Mouse (Mus musculus) lung, postnatal 4 days (tissue): ENCODE results near the gene Myo10.

Experiments
- DNase-seq, 2 experiments: peaks; one replicate each; pipeline ENCODE4 v3.0.0; 2021

The Myo10 gene

DNA sequence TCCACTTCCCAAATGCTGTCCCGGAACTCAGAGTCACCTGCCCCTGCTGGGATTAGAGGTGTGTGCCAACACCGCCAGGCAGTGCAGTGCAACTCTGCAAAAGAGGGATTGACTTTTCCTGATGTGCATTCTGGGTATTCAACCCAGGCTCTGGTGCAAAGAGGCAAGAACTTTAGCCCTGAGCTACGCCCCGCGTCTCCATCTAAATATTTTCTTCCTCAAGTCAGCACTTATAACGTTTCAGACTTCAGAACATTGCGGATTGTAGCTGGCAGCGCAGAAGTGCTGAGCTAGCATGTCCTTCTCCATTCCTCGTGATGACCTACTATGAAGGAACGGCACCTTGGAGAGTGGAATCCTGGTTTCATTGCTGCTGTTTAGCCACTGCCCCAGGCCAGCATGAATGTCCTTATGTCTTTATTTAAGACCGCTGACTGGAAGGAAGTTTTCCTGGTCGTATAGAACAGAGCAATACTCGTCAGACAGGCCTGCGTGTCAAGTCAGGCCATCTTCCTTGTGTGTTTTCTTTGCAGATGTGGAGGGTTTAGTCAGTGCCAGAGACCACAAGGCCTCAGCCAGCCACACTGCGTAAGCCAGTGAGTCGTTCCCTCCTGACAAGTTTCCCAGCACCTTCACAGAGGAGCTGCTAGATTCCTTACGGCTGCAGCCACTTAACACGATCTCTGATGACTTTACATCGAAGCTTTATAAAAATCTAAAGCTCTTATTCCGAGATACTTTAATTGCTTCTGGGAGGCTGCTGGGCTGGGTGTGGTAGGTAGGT is 186.5 kb downstream of the Myo10 start:
- no peak for DNase-seq

- DNase-seq, result peak; percentile 35 to 70
These were observed 187.3 kb downstream of the Myo10 start for GRCm38 (mm10) chr15:25809669-25810068.

GRCm38 (mm10) chr15:25811834-25812250 is 189.5 kb downstream of the Myo10 start:
- no peak for DNase-seq

GRCm38 (mm10) chr15:25812479-25812878 is 190.2 kb downstream of the Myo10 start:
- no peak for DNase-seq

- DNase-seq, result no peak
These were observed 192.2 kb downstream of the Myo10 start for GRCm38 (mm10) chr15:25814535-25814934.

GRCm38 (mm10) chr15:25817191-25817590 is 194.9 kb downstream of the Myo10 start:
- no peak for DNase-seq

GRCm38 (mm10) chr15:25821981-25822380 is 199.7 kb downstream of the Myo10 start:
- no peak for DNase-seq

- no peak for DNase-seq
These were observed 200.3 kb downstream of the Myo10 start for GRCm38 (mm10) chr15:25822656-25823055.

DNA sequence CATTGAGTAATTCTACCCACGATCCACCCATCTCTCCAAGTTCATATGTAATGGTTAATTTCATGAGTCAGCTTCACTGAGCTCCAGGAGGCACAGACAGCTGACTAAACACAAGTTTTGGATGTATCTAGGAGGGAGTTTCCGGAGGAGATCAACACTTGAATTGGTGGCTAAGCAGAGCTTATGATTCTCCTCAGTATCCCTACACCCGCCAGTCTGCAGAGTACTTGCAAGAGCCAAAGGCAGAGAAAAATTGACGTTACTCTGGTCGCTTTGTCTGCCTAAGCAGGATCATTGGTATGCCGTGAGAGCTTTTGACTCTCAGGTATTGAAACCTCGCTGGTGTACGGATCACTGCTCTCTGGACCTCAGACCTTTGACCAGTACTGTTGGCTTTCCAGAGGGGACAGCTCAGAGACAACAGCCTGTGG is 204.2 kb downstream of the Myo10 start:
- DNase-seq, result no peak

- DNase-seq, result no peak
These were observed 206.1 kb downstream of the Myo10 start for GRCm38 (mm10) chr15:25828464-25828863.

- no peak for DNase-seq
These were observed 208.1 kb downstream of the Myo10 start for GRCm38 (mm10) chr15:25830426-25830825.

GRCm38 (mm10) chr15:25834282-25834681 is 212.0 kb downstream of the Myo10 start:
- no peak for DNase-seq

DNA sequence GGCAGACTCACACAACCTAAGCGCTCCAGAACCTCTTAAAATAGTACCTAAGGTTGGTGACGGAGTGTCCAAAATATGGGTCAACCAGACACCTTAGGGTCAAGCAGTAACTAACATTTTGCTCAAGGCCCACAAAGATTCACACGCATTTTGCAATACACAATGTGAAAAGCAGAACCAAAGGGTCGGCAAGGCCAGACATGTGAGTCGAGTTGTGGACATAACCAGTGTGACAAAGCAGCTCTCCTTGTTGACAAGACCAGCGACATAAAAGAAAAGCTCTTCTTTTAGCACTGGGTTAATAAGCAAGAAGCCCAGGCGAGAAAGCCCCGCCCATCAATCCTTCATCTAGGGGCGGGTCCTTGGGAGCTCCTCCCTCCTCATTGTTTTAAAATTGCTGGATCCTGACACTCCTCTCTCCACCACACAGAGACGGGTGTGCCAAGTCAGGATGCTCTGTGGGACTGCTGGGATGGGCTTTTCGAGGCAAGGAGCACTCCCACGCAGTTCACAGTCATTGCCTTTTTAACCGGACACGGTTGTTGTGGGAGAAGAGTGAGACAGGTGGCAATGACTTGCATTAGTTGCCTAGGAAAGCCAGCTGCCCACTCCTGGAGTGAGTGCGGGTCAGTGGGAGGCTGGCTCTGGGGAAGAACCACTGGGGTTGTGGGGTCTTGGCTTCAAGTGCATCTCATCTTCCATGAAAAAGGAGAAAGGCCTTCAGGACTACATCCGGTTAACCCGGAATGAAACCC is 212.8 kb downstream of the Myo10 start:
- DNase-seq, result peak in 1 of 2 experiments; percentile 15

GRCm38 (mm10) chr15:25842462-25843085 is 220.2 kb downstream of the Myo10 start:
- no peak for DNase-seq

GRCm38 (mm10) chr15:25843086-25843991 is 221.0 kb downstream of the Myo10 start, which contains the start of gene Retreg1:
TSS of gene Retreg1 (plus strand) at chr15:25843180.
- peak; percentile 90 to 91 for DNase-seq

DNA sequence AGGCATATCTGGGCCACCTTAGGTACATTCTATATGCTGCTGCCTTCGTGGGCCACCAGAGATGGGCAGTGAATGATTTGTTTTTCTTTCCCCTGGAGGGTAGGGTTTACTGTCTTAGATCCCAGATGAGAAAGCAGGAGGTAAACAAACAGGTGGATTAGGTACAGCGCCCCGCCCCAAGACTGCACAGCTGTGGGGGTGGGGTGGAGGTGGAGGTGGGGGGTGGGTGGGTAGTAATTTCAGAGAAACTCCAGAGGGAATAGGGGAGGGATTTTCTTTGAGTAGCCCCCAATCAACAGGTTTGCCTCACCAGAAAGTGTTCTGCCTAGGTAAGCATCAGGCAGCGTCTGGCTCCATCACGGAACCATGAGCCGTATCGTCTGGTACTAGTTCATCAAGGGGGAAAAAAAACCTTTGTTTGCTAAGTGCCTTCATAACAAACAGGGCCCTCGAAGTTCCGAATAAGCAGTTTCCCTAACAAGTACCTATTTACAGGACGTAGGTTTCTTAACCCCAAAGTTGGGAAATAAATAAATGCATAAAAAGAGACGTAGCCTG is 221.8 kb downstream of the Myo10 start:
- no peak for DNase-seq

- DNase-seq, result no peak
These were observed 222.4 kb downstream of the Myo10 start for GRCm38 (mm10) chr15:25844771-25845170.

GRCm38 (mm10) chr15:25847576-25848168 is 225.3 kb downstream of the Myo10 start:
- DNase-seq, result no peak

DNA sequence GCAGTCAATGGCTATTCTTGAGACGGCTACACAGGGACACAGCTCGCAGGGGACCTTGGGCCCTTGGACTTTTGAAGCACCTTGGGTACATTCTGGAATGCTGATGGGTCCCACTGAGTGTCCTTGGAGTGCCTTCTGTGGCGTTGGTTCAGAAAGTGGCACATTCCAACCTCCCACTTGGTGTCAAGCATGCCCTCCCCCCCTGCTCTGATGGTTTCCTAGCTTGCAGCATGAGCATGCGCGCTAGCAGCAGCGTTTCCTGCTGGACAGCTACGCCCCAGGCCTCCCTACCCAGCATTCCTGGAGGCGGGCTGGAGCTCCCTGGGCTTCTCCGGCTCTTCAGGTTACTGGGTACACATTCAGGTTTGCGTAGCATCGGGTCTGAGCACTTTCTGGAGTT is 228.2 kb downstream of the Myo10 start:
- DNase-seq, result peak; percentile 62 to 88

GRCm38 (mm10) chr15:25854270-25854904 is 232.1 kb downstream of the Myo10 start:
- DNase-seq, result no peak

DNA sequence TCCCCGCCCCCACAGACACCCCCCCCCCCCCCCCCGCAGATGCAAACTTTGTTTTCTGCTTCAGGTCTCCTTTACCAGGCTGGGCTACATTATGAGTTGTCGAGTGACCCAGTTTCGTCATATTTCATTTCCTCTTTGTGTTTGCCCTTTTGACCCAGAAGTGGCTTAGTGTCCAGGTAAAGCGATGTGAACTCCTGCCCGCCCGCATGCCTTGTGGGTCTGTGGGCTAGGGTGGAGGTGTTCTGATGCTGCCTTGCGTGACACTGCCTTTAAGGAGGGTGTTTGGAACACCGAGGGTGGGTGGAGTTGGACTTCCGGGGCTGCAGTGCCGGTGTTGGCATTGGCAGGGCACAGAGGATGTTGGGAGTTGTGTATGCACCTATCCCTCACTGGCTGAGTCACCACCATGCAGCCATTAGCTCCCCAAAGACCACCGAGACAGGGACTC is 236.3 kb downstream of the Myo10 start:
- peak; percentile 31 to 35 for DNase-seq
